Mouse (Mus musculus) lung, postnatal 0 days (tissue): Measurements from ENCODE around the gene Gm49486.

Experiments
- CTCF ChIP-seq: IDR thresholded peaks from 2 replicates; pipeline ENCODE4 v1.5.1; 2016; ENCODE audit warnings: antibody characterized with exemption, mild to moderate bottlenecking
- EP300 ChIP-seq: IDR thresholded peaks from 2 replicates; pipeline ENCODE4 v1.6.1; 2016; ENCODE audit warnings: antibody characterized with exemption, mild to moderate bottlenecking, control low read depth

GRCm38 (mm10) chr15:79261095-79261725 lies 32.0 kb downstream of the Gm49486 start:
- TF ChIP-seq CTCF, result no peak
- TF ChIP-seq EP300, result no peak
